Mouse (Mus musculus): ENCODE measurements around the gene Aspg.

GRCm38 (mm10) chr12:112145211-112145874 lies 38.9 kb downstream of the Aspg start:
- no peak for TF ChIP-seq POLR2A (IDR thresholded peaks at IDR 0.05; ENCODE audit: extremely low read depth, insufficient read depth, low read length)
- peak; percentile 93 for TF ChIP-seq CTCF (IDR thresholded peaks at IDR 0.05; ENCODE audit: low read depth, low read length)

All from liver, adult 2 months (tissue).